Mouse (Mus musculus) lung, postnatal 4 days (tissue): ENCODE measurements around the gene Braf.

Experiments used
- DNase-seq, 2 experiments: peaks; one replicate each; pipeline ENCODE4 v3.0.0; 2021

Braf gene

DNA sequence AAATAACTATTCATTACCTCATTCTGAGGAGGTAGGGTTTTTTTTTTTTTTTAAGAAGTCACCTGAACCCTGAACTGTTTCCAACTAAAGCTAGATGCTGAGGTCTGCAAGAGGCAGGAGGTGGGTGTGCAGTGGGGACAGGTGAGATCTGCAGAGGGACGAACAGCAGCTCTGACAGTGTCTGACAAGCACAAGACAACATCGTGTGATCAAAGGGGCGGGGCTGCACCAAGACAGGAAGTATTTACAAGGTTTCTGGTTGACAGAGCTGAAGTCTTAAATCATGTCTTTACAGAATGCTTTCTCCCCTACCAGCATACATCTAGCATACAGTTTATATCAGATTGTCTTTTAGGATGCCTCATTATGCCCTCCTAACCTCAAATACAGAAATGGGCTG is 118.4 kb downstream of the Braf start:
- DNase-seq: peak in 1 of 2 experiments; percentile 24

DNA sequence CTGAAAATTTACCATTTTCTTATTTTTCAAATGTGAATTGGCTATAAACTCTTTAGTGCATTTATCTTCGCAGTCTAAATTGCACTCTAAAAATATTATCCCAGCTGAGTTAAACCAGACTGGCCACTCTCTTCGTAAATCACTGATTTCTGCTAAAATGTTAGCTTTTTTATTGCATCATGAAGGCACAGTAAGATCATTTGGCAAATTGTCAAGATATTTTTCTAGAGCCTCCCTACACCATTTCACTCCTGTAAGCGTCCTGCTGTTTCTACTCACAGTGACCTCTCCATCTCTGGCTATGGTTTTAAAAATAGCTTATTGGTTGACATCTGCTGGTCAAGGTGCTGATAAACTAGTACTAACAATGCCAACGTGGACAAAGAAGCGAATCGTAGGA is 119.2 kb downstream of the Braf start:
- DNase-seq: no peak

DNA sequence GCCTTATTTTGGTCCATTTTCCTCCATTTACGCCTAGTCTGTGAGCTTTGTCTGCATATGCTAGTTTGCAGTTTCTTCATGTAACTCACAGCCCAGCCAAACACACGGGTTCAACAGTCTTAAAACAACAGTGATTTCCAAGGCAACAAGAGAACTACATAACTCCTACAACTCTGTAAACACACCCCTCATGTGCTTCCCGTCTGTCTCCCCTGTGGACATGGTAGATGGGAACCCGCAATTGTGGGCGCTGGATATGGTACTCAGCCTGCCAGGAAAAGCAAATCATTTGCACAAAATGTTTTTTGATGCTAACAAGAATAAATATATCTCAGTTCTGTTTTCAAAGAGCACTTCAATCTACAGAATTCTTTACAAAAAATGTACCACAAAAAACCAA is 120.7 kb downstream of the Braf start:
- no peak for DNase-seq

DNA sequence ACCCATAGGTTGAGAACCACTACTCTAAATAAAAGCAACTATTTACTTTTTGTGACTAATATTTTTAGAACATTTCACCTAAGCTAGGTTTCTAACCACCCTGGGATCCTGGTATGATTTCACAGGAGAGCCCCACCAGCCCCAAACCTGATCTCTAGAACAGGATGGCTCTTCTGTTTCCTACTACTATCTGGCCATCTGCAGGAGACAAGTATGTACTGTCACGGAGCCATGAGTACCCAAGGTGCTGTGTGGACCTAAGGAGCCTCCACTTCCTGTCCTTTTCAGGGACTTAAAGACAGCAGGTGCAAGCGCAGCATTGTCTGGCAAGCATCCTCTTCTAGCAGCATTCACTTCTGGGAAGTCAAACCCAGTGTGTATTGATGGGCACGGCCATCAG is 123.4 kb downstream of the Braf start:
- DNase-seq: no peak

DNA sequence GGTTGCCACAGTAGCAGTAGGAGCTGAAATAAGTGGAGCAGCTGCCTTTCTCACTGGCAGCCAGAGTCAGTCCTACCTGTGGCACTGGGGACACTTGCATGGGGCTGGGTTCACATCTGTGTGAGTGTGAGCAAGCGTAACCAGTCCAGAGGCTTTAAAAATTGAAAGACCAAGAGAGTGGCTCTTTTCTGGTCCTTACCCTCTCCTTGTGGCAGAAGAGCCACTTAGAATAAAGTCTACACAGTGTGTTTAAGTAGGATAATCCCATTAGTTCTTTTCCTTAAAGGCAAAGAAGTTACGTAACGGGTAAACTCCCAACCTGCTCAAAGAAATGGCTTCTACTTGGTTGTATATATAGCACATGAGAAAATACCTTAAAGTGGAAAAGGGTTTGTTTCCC is 124.4 kb downstream of the Braf start:
- DNase-seq: peak in 1 of 2 experiments; percentile 27

DNA sequence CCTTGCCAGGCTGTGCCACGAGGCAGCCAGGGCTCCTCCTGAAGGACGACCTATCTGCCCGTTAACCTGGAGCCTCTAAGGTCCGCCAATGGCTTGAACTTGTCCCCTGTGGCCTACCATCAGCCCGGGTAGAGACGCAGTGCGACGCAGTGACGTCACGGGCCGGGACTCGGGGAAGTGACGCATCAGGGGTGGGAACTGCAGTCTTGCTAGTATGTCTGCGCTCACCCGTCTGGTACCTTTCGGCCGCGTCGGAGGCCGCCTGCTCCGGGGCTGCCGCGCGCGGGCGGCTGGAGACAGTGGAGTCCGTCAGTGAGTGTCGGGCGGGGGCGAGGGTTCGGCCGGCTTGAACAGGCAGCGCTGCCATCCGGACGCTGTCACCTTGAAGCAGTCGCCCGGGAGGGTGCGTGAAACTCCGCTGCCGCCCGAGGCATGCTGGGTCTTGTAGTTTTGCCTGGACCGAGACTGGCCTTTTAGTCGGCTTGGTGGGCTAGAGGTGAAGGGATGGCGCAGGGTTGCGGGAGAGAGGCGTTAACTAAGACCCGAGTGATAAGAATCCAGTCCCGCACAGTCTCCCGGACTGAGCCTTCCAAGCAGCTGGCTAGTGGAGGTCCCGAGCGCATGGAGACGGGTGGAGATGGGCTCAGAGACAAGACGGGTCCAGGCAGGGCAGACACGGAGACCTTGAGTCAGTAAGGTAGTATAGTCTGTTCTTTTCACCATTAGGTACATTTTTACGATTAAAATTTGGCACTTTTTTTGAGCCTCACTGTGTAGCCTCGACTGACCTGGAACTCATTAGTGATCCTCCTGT is 132.7 kb downstream of the Braf start, which contains the start of gene Ndufb2:
Ndufb2 (plus strand) TSS at position 174 of the 814 bp plus-strand sequence.
- DNase-seq: peak; percentile 94 to 95

DNA sequence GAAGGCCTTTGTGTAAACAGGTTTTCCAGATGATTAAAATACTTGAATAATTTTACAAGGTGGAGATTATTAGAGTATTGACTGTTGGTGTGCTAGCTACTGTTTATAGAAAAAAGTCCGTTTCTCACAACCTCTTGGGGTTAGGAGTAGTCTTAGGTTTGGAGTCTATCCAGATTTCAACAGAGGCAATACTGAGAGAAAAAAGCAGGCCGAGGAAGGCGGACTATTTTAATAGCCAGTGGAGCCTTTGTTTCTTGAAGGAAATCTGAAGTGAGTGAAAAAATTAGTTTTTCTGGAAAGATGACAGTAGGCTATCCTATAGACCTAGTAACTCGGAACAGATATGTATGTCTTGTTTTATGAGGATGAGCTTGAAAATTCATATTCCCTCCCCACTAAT is 133.8 kb downstream of the Braf start:
- no peak for DNase-seq

DNA sequence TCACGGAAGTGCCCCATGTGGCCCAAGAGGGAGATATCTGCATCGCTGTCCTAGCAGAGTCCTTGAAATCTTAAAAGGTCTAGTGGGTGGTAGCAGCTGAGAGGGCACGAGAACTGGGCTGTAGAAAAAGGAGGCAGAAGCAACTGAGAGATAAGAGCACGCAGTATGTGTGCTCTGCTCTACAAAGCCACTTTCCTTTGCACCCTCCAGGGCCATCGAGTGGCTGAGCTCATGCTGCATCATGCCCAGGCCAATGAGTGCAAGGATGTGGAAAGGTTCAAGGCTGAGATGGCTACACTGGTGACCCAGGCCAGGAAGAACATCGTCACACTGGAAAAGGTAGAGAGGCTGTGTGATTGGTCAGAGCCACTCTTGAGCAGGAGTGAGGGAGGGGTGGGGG is 139.7 kb downstream of the Braf start, which contains the start of gene Gm42420:
Gm42420 (plus strand) TSS at position 237 of the 400 bp plus-strand sequence.
- DNase-seq: no peak

DNA sequence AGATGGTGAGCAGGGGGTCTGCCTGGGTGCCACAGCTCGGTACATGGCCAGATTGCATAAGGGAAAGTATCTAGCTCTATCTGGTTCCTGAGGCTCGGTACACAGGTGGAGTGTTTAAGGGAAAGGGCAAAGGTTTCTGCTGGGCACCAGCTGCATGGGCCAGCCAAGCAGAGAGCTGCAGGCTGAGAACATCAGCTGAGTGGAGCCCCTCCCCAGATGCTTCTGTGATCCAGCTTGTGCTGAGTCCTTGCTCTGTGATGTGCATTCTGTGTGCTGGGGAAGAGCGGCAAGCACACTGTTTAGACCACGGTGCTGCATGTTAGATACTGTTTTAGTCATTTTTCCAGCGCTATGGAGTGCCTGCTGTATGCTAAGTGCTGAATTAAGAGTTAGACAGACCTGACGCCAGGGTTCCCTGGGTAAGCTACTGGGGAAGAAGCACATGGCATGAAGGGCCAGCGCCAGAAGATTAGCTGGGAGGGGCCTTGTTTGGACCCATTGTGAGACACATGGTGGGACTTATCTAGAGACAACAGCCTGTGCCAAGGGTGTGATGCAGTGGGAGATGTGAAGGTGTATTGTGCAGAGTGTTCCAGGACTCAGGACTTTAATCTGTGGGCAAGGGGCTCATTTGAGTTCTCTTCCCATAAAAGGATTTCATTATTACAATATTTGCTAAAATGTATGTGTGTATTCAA is 144.0 kb downstream of the Braf start:
- DNase-seq: no peak

DNA sequence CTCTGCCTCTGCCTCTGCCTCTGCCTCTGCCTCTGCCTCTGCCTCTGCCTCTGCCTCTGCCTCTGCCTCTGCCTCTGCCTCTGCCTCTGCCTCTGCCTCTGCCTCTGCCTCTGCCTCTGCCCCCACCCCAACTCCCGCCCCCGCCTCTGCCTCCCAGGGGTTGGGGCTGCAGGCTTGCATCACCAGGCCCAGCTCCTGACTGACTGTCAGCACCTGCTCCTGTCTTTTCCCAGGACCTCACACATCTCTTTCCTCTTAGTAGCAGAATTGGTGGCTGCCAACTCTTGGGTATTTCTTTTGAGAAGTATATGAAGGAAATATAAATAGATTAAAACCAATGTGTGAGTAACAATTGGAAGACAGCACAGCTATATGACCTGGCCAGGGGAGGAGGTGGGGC is 144.7 kb downstream of the Braf start:
- DNase-seq: no peak

DNA sequence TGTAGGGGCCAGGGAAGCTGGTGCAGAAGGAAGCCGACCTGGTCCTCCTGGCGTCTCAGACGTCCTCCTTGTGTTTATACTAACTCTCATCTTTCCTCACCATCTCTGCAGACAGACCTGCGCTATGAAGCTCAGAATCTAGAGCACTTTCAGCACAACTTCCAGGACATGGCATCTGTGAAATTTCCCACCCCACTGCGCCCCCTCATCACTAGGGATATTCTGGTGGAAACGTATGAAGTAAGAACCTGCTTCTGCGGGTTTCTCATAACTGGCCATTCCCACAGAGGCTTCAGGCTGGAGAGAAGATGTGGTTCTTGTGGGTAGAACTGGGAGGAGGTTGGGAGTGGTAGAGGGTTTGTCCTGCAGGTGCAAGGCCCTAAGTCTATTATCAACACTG is 145.7 kb downstream of the Braf start:
- DNase-seq: no peak

DNA sequence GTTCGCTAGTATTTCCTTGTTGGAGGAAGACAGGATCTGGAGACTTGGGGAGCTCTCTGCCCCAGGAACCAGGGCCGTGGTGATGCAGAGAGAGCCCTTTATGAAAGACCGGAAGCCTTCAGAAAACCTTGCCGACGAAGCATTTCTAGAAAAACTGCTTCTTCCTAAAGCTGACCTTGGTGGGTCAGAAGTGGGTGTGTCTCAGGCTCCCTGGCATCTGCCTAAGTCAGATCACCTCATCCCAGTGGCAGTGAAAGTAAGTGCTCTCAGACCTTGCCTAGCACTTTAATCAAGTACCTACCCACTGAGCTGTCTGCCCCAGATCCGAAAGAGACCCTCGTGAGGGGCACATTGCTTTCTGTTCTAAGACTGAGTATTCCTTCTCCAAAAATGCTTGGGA is 150.3 kb downstream of the Braf start:
- DNase-seq: no peak

DNA sequence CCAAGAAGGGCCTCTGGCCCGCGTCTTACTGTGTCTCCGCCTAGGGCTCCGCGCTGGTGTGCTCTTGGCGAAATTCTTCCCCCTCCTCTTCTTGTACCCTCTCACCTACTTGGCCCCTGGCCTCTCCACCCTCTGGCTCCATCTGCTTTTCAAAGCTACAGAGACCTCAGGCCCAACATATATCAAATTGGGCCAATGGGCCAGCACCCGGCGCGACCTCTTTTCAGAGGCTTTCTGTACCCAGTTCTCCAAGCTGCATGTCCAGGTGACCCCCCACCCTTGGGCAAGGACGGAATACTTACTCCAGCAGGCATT is 150.8 kb downstream of the Braf start:
- peak in 1 of 2 experiments; percentile 7 for DNase-seq

DNA sequence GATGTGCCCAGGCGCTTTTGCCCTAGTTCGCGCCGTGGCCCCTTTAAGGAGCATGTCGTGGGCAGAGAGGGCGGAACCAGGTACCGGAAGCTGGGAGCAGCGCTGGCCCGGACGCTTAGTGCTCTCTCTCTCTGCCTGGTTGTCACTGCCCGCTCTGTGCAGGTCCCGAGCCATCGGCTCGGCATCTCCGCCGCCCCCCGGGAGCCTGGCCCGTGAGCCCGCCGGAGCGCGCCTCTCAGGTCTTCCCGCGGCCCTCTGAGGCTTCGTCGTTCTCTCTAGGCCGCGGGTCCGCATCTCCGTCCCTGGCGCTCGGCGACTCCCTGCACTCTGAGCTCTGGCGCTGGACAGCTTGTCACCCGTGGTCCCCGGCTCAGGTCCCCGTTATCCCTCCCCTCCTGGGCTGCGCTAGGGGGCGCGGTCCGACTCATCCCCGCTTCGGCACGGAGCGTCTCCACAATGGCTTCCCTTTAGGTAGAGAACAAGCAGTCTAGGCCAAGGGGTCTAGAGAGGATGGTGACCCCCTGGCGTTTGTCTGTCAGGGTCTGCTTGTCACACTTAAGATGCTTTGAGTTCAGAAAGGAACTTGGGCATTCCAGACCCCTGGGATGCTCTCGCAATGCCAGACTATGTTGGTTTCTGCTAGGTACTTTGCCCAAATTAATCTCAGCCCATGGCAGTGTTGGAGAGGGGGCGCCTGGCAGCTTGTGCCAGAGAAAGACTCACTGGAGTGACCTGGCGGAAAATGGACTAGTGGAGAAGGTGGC is 151.3 kb downstream of the Braf start, which contains the start of gene Adck2:
Adck2 (plus strand) TSS at position 83 of the 764 bp plus-strand sequence.
- peak; percentile 85 to 87 for DNase-seq

DNA sequence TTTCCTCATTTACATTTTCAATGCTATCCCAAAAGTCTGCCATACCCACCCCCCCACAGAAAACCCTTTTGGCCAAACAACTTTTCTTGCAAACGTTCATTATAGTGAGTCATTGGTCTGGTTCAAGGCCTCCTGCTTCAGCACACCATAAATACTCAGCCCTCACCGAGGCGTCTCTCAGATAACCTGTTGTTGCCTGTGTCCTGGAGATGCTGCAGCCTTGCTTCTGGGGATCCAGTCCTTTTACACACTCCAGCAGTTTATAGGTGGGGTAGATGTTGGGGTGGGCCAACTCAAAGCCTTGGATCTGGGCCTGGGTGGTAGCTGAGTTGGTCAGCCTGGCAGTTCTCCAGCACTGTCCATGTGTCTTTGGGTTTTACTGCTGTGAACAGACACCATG is 154.8 kb downstream of the Braf start:
- DNase-seq: no peak

DNA sequence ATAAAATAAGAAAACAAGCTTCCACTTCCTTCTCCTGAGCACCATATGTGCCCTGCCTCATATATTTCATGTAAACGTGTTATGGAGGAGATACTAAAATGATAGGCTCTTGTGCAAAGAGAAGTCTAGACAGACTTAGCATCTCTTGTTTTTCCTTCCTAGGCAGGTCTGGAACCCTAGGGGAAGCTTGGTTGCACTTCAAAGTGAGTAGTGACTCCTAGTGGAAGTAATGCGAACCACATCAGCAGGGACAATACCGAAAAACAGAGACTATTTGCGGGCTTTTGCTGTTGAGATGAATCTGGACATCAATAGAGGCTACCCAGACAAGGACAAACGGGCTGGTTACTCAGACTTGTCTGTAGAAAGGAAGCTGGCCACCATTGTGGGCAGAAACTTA is 157.7 kb downstream of the Braf start:
- DNase-seq: peak in 1 of 2 experiments; percentile 40

DNA sequence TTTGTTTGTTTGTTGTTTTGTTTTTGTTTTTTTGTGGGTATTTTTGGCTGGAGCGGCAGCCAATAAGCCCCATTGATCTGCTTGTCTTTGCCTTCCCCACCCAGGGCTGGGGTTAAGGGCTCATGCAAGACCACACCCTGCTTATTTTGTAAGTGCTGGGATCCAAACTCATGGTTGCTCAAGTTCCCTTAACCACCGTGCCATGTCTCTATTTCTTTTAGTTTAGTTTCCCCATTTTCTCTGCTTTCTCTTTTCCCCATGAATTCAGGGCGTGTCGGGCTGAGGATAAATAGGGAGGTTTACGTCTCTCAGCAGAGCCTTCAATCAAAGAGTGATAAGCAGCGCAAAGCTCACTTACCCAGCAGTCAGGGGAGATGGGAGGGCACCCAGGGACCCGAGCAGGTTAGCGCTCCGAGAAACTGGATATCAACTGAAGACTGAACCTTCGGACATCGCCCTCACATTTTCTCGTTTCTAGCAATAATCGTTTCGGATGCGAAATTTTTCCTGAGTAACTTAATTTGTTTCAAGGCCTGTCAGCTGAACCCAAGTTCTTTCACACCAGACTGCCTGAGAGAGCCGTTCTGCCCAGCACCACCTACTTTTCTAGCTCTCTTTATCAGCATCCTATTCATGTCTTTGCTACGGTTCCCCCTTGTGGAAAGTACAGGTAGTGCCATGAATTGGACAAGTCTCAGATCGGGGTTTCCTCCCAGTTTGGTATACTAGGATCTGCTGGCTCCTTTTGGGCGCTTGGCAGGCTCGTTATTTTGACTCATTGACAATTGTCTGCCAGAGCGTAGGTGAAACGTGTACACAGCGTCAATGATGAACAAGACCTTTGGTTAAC is 162.9 kb downstream of the Braf start:
- peak in 1 of 2 experiments; percentile 84 for DNase-seq

DNA sequence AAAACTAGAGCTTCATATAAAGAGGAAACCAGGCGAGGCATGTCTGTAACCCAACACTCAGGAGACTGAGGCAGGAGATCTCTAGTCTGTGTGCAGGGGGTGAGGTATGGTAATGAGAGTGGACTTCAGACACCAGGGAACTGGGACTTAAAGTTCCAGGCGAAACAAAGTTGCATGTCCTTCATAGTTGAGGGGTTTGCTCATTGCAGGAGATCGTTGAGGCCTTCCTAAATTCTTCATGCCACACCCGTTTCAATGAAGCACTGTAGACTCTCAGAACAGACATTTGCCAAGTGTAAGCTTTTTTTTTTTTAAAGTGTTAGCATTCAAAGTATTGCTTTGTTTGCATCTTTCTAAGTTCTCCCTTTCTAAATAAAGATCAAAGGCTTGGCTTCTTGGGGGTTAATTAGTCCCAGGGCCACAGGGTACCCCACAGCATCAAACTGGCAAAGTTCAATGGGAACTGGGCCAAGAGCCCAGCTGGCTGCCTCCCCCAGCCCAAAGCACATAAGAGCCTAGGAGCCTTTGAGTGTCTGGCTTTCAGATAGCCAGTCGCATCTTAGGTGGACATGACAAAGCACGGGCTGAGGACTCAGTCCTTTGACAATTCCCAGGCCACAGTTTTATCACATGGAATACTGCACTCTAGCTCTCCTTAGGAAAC is 165.9 kb downstream of the Braf start:
- peak; percentile 39 to 74 for DNase-seq

DNA sequence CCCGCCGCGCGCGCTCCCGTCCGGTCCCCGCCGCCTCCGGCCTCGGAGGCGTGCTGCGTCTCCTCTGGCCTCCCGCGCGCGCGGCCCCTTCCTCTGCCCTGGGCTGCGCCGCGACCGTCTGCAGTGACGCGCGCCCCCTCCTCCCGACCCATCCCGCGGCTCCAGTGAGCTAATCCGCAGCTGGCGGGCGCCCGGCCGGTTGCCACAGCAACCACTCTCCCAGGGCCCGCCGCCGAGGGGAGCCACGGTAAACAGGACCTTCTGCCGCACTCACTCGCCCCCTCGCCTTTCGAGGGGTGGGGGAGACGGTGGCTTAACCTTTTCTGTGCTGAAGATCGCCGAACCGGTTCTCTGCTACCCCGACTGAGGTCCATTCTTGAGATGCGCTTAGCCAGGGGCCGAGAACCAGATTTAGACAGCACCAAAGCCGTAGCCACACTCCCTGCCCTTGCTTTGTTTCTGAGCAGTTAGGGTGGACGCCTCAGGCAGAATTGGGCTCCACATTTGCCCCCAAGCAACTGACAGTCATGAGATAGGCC is 167.5 kb downstream of the Braf start, which contains the start of gene Dennd2a:
Dennd2a (minus strand) TSS at position 145 of the 539 bp plus-strand sequence.
- peak; percentile 85 to 94 for DNase-seq

DNA sequence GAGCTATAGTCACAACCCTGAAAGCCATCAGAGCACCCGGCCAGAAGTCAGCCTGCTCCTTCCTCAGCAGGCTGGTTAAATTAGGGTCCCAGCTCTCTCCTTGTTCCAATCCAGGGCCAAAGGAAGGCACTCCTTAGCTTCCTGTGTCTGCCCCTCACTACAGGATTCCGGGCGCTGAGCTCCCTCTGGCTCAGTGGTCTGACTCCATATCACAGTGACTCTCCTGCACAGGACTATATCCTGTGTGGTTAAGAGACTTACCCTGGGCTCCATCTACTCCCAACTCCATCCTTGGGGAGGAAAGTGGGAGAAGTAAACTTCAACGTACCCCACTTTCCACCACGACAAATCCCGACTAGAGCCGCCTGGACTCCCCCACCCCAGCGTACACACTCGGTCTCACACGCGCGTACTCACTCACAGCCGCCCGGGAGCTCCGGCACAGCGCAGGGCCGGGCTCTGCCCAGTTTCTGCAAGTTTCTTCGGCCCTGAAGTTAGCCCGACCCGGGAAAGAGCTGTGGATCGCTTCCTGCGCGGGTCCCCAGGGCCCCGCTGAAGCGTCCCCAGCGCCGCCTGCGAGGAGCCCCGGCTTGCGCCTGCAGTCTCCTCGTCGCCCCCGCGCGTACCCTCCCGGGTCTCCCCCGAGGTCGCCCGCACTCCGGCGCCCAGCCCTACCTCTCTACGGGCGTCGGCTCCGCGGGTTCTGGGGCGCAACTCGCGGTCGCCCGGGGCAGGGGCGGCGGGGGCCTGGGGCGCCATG is 168.2 kb downstream of the Braf start:
- DNase-seq: peak; percentile 54 to 60

DNA sequence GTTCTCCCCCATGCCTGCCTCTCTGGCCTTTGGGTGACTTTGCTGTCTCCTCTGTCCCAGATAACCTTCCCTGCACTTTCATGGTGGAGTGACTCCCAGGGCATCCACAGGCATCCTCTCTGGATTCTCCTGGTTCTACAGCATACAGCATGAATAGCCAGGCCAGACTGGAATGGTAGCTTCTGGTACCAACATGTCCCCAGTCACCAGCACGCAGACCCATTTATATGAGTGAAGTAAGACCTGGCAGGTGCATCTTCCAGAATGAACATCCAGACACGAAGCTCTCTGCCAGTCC is 169.7 kb downstream of the Braf start:
- no peak for DNase-seq
